Mouse (Mus musculus): ENCODE measurements around the gene Cep44.

The Cep44 gene

GRCm38 (mm10) chr8:56550558-56551360 lies at the start of gene Cep44, which contains the start of gene Fbxo8:
Cep44 (minus strand) TSS chr8:56551047.
Fbxo8 (plus strand) TSS chr8:56551090.
- peak; percentile 61 for DNase-seq (ENCODE audit: low spot score)

DNA sequence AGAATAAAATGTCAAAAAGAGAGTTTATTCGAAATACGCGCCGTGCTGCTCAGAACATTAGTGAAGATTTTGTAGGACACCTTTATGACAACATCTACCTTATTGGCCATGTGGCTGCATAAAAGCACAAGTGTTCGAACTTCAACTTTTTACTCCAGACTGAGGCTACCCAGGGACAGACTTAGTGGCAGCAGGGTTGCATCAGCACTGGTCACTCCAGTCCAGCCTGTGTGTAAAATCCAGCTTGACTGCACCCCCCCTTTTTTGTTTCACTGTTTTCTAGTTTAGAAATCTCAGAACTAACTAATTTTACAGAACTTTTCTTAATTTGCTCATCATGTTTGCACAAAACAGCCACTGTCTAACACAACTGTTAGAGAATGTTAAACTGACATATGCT lies 40.7 kb upstream of the Cep44 start:
- DNase-seq (ENCODE audit: low spot score), result no peak

DNA sequence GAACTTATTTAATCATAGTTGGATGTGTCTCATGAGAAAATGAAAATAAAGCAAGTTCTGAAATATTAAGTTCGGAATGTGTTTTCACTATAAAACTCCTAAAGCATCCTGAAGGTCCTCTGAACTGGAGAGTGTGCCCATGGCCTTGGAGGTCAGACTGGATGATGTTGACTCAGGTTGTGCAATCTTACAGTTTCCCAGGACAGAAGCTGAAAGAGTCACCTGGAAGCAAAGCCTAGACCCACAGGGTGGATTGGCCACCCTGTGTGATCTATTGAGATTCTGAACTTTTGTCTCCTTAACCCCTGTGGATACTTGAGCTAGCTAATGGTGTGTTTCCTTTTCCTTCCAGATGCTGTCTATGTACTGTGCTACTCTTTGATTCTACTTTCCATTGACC lies 40.2 kb upstream of the Cep44 start:
- DNase-seq (ENCODE audit: low spot score), result no peak

DNA sequence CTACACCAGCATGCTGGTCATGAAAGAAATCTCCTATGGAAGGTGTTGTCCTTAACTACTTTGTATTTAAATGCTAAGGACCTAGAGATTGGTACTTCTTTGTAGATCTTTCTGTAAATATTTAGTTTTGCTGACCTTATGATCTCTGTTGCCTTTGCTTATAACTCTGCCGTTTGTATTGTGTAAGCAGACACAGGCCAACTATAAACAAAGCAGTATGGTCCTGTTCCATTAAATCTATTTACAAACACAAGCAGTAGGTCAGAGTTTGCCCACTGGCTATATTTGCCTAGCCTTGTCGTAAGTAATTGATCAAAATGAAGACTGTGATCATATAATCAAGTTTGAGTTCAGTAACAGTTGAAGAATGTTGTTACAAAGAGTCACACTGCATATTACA lies 38.2 kb upstream of the Cep44 start:
- no peak for DNase-seq (ENCODE audit: low spot score)

- no peak for DNase-seq (ENCODE audit: low spot score)
Observed at GRCm38 (mm10) chr8:56582841-56583240, 32.0 kb upstream of the Cep44 start.

DNA sequence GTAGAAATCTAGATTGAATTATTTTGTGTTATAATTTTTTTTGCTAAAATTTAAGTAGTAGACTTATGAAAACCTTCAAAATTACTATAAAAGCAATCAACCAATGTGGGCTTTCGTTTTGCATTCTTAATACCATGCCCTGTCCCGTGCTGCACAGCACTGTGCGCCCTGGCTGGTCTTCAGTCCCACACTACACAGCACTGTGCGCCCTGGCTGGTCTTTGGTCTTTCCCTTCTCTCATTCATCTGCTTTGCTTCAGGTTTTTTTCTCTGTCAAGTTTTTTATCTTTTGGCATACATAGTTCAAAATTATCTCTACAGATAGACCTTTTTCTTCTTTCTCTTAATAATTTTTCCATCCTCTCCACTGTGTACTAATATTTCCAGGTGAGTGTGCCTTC lies 30.1 kb upstream of the Cep44 start:
- DNase-seq (ENCODE audit: low spot score), result no peak

- DNase-seq (ENCODE audit: low spot score), result no peak
Observed at GRCm38 (mm10) chr8:56566856-56567255, 16.0 kb upstream of the Cep44 start.

DNA sequence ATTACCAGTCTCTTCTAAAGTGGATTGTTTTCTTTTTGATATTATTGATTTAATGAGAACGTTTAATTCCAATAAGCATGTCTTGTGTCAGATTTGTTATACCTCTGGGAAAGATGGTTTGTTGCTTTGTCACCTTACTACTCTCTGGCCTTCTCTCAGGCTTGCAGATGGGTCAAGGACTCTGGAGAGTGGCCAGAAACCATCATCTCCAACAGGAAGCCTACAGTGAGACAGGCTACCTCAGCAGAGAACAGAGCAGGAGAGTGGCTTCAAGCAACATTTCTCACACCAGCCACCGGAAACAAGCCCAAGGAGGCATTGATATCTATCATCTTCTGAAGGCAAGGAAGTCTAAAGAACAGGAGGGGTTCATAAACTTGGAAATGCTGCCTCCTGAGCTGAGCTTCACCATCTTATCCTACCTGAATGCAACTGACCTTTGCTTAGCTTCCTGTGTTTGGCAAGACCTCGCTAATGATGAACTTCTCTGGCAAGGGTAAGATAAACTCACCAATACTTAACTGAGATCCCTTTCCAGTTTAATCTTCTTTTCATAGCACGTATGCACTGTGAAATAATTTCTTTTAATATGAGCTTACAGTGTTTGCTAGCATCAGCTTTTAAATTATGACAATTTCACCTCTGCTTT lies 13.7 kb upstream of the Cep44 start:
- DNase-seq (ENCODE audit: low spot score), result no peak

DNA sequence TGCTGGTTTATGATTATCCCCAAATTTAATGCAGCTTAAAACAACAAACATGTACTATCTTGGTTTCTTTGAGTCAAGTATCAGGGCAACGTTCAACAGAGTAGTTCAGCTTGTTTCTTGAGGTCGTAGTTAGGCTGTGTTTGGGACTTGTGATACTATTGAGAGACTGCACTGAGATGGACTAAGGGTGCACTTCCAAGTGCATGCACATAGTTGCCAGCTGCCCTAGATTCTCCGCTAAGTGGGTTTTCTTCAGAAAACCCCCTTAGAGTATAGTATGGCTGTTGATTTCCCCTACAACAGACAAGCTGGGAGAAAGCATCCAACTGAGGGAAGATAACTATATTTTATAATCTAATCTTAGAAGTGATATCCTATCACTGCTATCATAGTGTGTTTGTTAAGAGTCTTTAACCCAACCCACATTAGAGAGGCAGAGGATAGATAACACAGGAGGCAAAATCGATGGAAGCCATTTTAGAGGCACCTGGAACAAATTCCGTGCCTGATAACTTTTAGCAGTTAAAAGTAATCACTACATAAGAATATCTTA lies 1.8 kb upstream of the Cep44 start:
- DNase-seq (ENCODE audit: low spot score), result no peak

GRCm38 (mm10) chr8:56552045-56552444 lies 1.2 kb upstream of the Cep44 start:
- no peak for DNase-seq (ENCODE audit: low spot score)

- DNase-seq (ENCODE audit: low spot score), result peak; percentile 73
Observed at GRCm38 (mm10) chr8:56551361-56551852, 560 bp upstream of the Cep44 start.

DNA sequence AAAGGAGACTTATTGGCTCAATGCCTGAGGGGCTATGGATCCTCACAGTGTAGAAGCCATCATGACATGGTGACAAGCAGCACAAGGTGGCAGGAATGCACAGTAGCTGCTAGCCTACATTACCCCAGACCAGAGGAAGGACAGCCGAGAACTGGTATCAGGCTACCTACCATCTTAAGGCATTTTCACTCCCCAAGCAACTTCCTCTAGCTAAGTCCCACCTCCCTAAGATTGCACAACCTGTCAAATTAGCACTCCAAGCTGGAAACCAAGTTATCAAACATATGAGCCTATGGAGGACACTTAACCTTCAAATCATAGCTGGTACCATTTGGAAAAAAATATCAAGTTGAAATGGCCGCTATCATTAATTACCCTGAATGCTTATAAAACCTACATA lies 3.0 kb downstream of the Cep44 start:
- DNase-seq (ENCODE audit: low spot score), result no peak

GRCm38 (mm10) chr8:56540706-56541105 lies 10.1 kb downstream of the Cep44 start:
- DNase-seq (ENCODE audit: low spot score), result no peak

DNA sequence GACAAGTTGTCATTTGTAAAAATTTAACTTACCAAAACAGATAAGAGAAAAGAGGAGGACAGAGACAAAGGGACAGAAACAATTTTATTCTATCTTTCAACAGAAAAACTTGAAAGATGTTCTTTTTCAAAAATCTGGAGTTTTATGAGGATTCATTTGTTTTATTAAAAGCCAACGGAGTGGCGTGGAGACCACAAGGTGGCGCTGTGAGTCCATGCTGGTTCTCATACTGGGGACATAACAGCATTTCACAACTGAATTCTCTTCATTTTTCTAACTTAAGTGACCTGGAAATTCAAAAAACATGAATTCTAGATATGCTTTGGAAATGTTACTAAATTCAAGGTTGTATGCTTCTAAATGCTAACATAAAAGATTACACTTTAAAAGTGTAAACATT lies 20.5 kb downstream of the Cep44 start:
- DNase-seq (ENCODE audit: low spot score), result peak; percentile 46

GRCm38 (mm10) chr8:56528869-56529268 lies 22.0 kb downstream of the Cep44 start:
- no peak for DNase-seq (ENCODE audit: low spot score)

GRCm38 (mm10) chr8:56521051-56521450 lies 29.8 kb downstream of the Cep44 start:
- DNase-seq (ENCODE audit: low spot score), result no peak

GRCm38 (mm10) chr8:56520249-56520648 lies 30.6 kb downstream of the Cep44 start:
- no peak for DNase-seq (ENCODE audit: low spot score)

GRCm38 (mm10) chr8:56518848-56519247 lies 32.0 kb downstream of the Cep44 start:
- DNase-seq (ENCODE audit: low spot score), result no peak

GRCm38 (mm10) chr8:56508952-56509479 lies 41.8 kb downstream of the Cep44 start:
- DNase-seq (ENCODE audit: low spot score), result no peak

GRCm38 (mm10) chr8:56508318-56508951 lies 42.4 kb downstream of the Cep44 start:
- DNase-seq (ENCODE audit: low spot score), result no peak

GRCm38 (mm10) chr8:56501911-56502310 lies 48.9 kb downstream of the Cep44 start:
- no peak for DNase-seq (ENCODE audit: low spot score)

DNA sequence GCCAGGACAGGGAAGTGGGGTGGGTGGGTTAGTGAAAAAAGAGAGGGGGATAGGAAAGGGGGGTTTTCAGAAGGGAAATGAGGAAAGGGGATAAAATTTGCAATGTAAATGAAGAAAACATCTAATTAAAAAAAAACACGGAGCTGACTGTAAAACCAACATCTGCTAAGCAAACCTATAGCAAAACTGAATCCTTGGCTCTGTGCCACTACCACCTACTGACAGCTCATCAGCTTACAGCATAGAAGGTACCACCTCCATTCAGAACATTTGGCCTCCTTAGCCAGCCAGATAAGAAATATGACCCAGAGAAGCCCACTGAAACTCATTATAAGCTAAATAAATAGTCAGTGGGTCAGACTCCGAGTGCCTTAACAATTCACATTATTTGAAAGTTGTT lies 61.4 kb downstream of the Cep44 start:
- DNase-seq (ENCODE audit: low spot score), result no peak
